Mouse (Mus musculus) olfactory bulb, adult 2 months (tissue): Measurements from ENCODE around the gene Fam69a. TPM values are rescaled to one million over a fixed set of nuclear protein-coding genes. Genes with fewer than 3 reads are reported as not detected.

Experiments
- H3K27ac ChIP-seq: fragments of 200-500 bp; 2 replicates; pipeline ENCODE4 v1.5.1; 2012; ENCODE audit warnings: low read depth, low read length; ENCODE audit not compliant: insufficient read depth
- H3K4me1 ChIP-seq: fragments of 200-500 bp; 2 replicates; pipeline ENCODE4 v1.6.1; 2012; ENCODE audit warnings: low read length; ENCODE audit not compliant: control insufficient read depth, insufficient read depth
- H3K4me3 ChIP-seq: fragments of 200-500 bp; 2 replicates; pipeline ENCODE4 v1.5.1; 2012; ENCODE audit warnings: mild to moderate bottlenecking, low read depth, low read length, moderate library complexity; ENCODE audit not compliant: insufficient read depth
- CTCF ChIP-seq: fragments of 200-500 bp; IDR thresholded peaks from 2 replicates; pipeline ENCODE4 v1.5.1; 2012; ENCODE audit warnings: low read depth, mild to moderate bottlenecking, low read length, moderate library complexity; ENCODE audit not compliant: insufficient read depth
- POLR2A ChIP-seq: fragments of 200-500 bp; IDR thresholded peaks from 2 replicates; pipeline ENCODE4 v1.6.1; 2012; ENCODE audit warnings: mild to moderate bottlenecking, low read depth, low read length, moderate library complexity; ENCODE audit not compliant: insufficient read depth
- WGBS: fragments of 180-500 bp; shearing (Covaris S2); methylation state at CpG from one replicate; pipeline ENCODE4 v1.1.7; 2018; 5-methylcytosine and 5-hydroxymethylcytosine counted together
- polyA plus RNA-seq: library from polyadenylated mRNA; stranded (reverse); fragments of >200 nt; gene quantifications from 2 replicates; pipeline ENCODE4 v1.2.4, GENCODE M21; 2012; ENCODE audit warnings: low replicate concordance; ENCODE audit not compliant: missing spikeins, insufficient read depth, insufficient read length

The Fam69a gene
- polyA plus RNA-seq, 1 experiment: not detected

DNA sequence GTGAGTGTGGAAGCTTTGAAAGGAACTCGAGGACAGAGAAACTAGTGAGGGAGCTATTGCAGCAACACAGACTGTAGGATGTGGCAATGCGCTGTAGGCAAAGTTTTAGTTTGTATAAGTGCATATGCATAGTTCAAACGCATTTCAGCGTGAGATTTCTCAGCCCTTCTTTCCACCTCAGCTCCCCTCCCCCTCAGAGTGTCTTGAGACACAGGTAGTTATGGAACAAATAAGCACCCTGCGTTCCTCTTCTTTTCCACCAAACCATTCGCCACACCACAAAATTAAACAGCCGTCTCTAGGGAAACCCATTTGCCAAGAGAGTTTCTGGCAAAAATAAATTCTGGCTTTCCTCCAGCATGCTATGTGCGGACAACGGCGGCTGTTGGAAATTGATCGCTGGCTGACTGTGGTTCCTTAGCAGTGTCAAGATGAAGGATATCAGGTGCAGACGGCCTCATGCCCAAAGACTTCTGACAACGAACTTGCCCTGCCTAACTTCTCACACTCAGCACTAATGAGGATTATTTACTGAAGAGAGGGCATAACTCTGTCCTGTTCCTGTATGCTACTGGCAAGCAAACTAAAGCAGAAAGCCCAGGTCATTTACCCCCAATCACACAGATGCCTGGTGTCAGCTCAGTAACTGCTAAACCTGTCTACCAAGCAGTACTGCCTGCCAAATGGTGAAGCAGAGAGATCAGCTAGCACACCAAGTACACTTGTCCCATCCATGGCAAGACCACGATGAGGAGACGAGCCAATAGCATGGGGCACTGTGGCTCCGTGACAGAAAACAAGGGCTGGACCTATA is 25.2 kb downstream of the Fam69a start:
- no peak overlapping the region for H3K27ac ChIP-seq
- 27% methylated on average over 16 of the region's 16 CpGs for WGBS
- TF ChIP-seq CTCF (no peak), POLR2A (no peak)
- peaks cover 3% of the 10 kb centered on the region; the same call in 1 of the 2 replicates for H3K4me1 ChIP-seq
- no peak overlapping the region for H3K4me3 ChIP-seq

DNA sequence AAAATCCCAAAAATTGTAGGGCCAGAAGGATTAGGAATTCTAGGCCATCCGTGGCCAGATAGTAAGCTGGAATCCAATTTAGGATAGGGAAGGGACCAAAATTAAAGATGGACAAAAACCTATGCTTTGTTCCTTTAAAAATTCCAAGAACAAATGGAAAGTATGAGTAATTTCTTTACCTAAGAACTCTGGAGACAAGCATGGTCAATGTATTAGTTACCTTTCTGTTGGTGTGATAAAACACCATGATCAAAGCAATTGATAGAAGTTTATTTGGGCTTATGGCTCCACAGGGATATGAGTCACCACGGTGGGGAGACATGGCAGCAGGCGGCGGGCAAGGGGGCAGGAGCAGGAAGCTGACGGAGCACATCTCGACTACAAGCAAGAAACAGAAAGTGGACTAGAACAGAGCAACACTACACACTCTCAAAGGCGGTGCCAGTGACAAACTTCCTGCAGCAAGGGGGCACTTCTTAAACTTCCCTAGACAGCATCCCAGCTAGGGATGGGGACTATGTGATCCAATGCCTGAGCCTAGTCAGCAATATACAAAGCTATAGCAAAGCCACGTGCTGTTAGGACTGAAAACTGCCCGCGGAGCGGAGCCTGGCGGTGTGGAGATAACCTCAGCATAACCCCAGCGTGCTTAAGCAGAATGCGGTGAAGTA is 26.2 kb downstream of the Fam69a start:
- TF ChIP-seq POLR2A (no peak), CTCF (no peak)
- H3K27ac ChIP-seq: no peak overlapping the region
- peaks cover 3% of the 10 kb centered on the region; the same call in 1 of the 2 replicates for H3K4me1 ChIP-seq
- 84% methylated on average over 14 of the region's 14 CpGs for WGBS
- no peak overlapping the region for H3K4me3 ChIP-seq

DNA sequence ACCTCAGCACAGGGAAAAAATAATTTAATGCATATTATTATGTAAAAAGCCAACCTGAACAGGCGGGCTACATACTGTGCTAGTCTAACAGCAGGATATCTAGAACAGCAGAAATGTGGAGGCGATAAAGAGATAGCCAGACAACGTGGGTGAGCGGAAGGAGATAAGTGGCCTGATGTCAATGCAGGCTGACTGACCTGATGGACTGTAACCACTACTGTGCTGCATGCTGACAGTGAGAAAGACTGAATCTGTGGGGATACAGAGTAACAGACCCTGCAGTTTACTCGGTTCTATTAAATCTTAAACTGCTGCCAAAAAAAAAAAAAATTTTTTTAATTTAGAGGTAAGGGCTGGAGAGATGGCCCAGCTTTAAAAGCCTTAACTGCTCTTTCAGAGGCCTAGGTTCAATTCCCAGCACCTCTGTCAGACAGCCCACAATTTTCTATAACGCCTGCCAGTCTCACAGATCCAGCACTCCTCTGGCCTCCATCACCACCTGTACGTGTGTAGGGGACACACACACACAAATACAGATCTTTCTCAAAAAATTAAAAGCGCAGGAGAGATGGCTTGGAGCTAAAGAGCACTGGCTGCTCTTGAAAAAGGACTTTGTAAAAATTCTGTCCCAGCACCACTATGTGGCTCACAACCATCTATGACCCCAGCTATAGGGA is 27.1 kb downstream of the Fam69a start:
- H3K4me3 ChIP-seq: no peak overlapping the region
- 91% methylated on average over 8 of the region's 8 CpGs for whole genome bisulfite sequencing
- H3K27ac ChIP-seq: no peak overlapping the region
- H3K4me1 ChIP-seq: peaks cover 3% of the 10 kb centered on the region; the same call in 1 of the 2 replicates
- no peak for TF ChIP-seq CTCF

DNA sequence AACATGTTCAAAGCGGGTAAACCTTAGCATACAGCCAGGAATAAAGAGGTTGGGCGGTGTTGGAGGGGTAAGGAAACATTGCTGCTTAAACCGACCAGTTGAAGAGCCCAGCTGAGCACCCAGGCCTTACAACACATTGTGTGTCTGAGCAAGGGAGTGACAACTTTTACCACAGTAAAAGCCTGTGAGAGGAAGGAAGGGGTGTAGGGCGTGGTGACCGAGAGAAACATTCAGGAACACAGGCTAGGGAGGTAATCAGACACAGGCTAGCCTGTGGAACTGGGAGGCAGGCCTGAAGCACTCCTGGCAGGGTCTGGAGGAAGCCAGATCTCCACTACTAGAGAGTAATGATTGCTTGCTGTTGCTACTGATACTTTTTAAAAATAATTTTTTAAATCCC is 36.2 kb downstream of the Fam69a start:
- TF ChIP-seq POLR2A (no peak), CTCF (no peak)
- H3K4me3 ChIP-seq: no peak overlapping the region
- H3K27ac ChIP-seq: no peak overlapping the region
- whole genome bisulfite sequencing: 87% methylated on average over 5 of the region's 5 CpGs
- no peaks in the 10 kb centered on the region for H3K4me1 ChIP-seq

DNA sequence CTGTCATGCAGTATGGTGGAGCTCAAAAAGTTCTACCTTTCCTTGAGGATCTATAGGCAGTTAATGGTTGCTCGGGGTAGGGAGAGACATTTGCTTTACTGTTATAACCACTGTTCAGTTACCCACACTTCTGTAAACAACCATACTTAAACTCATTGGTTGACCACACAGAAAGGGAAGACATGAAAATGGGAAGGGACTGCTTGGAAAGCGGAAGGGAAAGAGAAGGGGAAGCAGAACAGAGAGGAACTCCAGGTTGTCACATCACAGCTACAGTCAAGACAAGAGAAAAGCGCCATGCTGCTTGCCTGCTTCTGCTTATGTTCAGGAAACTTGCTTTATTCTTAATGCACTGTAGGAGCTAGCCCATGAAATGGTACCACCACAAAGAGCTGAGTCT is 37.3 kb downstream of the Fam69a start:
- Histone ChIP-seq H3K27ac (no peak overlapping the region), H3K4me1 (no peaks in the 10 kb centered on the region), H3K4me3 (no peak overlapping the region)
- WGBS: 87% methylated on average over 3 of the region's 3 CpGs
- TF ChIP-seq CTCF: no peak
- TF ChIP-seq POLR2A: no peak

DNA sequence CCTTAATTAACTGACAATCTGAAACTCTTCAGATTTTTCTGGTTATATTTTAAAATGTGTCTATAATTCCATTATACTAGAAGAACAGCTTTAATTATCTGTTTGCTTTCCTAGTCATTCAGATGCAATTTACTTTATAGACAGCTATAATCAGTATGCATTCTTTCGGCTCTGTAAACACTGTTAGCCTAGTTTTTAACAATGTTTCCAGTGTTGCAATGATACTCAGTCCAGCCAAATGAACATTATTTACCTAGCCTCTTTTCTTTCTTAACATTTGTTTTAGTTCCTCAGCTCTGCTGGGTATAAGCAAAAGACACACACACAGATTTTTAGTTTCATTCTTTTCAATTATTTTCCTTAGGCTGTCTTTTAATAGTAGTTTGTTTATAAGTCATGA is 38.0 kb downstream of the Fam69a start:
- TF ChIP-seq POLR2A (no peak), CTCF (no peak)
- H3K4me1 ChIP-seq: no peaks in the 10 kb centered on the region
- H3K4me3 ChIP-seq: no peak overlapping the region
- 33% methylated on average over 1 of the region's 1 CpGs for WGBS
- no peak overlapping the region for H3K27ac ChIP-seq

DNA sequence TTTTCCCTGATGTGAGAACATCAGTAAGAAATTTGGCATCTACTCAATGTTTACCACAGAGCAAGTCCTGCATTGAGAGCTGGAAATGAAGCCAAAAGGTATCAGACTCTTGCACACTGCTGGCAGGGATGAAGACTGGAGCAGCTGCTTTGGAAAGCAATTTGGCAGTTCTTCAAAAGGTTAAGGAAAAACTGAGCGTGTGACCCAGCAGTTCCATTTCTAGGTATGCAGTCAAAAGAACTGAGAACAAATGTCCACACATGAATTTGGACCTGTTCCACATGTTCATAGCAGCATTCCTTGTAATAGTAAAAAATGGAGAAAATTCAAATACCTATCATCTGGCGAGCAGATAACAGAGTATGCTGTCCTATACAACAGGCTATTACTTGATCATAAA is 39.3 kb downstream of the Fam69a start:
- no peak overlapping the region for H3K4me3 ChIP-seq
- TF ChIP-seq CTCF: no peak
- no peak for TF ChIP-seq POLR2A
- no peaks in the 10 kb centered on the region for H3K4me1 ChIP-seq
- WGBS: 65% methylated on average over 2 of the region's 2 CpGs
- H3K27ac ChIP-seq: no peak overlapping the region

DNA sequence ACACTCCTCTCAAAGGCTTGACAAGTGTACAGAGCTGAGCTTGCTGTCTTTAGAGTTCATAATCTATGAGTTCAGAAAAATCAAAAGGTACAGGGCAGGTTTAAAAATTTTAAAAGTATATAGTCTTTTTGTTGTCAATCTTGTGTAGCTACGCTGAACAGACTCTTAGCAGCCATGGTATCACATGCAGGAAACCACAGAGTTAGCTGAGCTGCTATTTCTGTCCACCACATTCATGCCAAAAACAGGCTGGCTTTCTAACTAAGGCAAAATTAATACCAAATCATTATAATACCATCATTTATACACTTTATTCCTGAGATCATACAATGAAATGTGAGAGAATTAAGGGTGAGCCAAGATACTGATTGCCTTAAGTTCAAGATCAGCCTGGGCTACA is 40.4 kb downstream of the Fam69a start:
- no peak for TF ChIP-seq POLR2A
- no peak for TF ChIP-seq CTCF
- H3K27ac ChIP-seq: no peak overlapping the region
- H3K4me1 ChIP-seq: no peaks in the 10 kb centered on the region
- WGBS: 96% methylated on average over 1 of the region's 1 CpGs
- H3K4me3 ChIP-seq: no peak overlapping the region

DNA sequence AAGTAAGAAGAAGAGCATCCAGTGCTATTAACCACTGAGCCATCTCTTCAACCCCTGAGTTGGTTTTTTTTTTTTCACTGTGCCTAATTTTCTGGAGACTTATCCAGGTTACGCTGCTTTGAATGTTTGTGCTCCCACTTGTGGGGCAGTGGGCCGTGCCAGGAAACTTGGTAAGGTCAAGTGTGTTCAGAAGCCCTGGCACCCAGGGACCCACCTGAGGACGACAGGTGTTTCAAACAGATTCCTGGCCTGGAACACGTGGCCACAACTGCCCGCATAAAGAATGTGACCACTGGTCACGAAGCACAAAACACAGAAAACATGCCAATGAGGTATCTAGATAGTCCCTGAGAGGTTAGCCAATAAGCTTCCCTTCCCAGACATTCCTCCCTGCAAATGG is 43.4 kb downstream of the Fam69a start:
- no peak overlapping the region for H3K4me3 ChIP-seq
- H3K27ac ChIP-seq: no peak overlapping the region
- TF ChIP-seq CTCF: no peak
- no peak for TF ChIP-seq POLR2A
- H3K4me1 ChIP-seq: peaks cover 2% of the 10 kb centered on the region; the same call in 1 of the 2 replicates
- WGBS: 92% methylated on average over 6 of the region's 6 CpGs
